Mouse (Mus musculus): ENCODE data around the gene Apof. TPM values are rescaled to one million over a fixed set of nuclear protein-coding genes. Genes with fewer than 3 reads are reported as not detected.
"Not testable (repeated sequence)": the region's sequence is repeated elsewhere in the genome, so short reads cannot be mapped to it uniquely, and the experiment has no call there.

Apof gene
- polyA plus RNA-seq, 1 experiment from 2014 or later, result not detected

DNA sequence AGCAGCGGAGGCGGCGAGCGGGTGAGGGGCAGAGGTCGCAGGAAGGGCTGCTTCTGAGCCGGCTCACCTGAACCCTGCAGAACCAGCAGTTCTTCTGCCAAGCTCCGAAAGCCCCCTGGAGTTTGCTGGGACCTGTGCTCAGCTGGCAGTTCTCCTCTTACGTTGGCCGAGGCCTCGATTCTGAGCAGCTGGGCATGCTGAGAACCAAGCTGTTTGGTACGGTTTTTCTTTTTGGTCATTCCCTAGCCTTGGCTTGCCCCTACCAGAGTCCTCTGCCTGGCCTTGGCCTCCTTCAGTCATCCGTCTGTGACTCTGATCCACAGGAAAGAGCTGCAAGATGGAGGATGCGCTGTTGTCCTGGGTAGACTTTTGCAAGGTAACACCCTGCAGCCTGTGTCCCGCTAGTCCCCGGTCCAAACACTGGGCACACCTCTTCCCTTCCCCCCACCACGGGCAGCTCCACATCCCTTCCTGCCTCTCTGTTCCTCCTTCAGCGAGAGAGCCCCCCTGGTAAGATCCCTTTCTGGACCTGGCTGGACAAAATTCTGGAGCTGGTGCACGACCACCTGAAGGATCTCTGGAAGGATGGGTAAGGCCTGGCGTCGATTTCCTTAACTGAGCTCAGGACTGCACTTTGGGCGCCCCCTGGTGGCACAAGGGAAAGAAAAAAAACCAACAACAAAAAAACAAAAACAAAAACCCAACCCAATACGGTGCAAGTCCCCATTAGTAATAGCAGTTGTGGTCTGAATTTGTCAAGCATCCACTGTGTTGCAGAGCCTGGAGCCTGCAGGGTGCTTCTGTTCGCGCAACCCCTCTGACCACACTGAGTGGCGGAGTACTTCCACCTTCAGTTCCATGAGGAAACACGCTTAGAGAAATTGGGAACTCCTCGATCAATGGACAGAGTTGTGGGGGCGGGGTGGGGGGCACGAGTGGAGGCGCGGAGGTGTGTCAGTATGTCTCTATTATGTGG lies 15.4 kb downstream of the Apof start:
- peak; percentile 74 for DNase-seq (ENCODE audit: low spot score)
- Histone ChIP-seq H3K27me3 (ENCODE audit: insufficient read depth, poor library complexity, severe bottlenecking) (no peaks in the 10 kb centered on the region), H3K4me1 (replicated peaks) (no peaks in the 10 kb centered on the region; the same call in 1 of the 2 replicates), H3K9me3 (no peaks in the 10 kb centered on the region), H3K36me3 (peaks cover 84% of the 10 kb centered on the region), H3K4me3 (no peak overlapping the region), H3K27ac (no peak overlapping the region)
- WGBS, result 66% methylated on average over 31 of the region's 31 CpGs

DNA sequence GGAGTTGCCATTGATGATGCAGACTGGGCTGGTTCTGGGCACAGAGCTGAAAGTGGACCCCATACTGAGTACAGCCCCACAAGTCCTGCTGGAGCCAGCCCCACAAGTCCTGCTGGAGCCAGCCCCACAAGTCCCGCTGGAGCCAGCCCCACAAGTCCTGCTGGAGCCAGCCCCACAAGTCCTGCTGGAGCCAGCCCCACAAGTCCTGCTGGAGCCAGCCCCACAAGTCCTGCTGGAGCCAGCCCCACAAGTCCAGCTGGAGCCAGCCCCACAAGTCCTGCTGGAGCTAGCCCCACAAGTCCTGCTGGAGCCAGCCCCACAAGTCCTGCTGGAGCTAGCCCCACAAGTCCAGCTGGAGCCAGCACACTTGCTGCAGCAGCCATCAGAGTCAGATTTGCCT lies 22.1 kb downstream of the Apof start:
- H3K27ac ChIP-seq; DNase-seq (ENCODE audit: low spot score); H3K9me3 ChIP-seq; H3K4me1 ChIP-seq (replicated peaks); H3K27me3 ChIP-seq (ENCODE audit: insufficient read depth, poor library complexity, severe bottlenecking); H3K4me3 ChIP-seq: not testable (repeated sequence)
- WGBS, result 80% methylated on average over 1 of the region's 1 CpGs
- H3K36me3 ChIP-seq, result peaks cover 51% of the 10 kb centered on the region

DNA sequence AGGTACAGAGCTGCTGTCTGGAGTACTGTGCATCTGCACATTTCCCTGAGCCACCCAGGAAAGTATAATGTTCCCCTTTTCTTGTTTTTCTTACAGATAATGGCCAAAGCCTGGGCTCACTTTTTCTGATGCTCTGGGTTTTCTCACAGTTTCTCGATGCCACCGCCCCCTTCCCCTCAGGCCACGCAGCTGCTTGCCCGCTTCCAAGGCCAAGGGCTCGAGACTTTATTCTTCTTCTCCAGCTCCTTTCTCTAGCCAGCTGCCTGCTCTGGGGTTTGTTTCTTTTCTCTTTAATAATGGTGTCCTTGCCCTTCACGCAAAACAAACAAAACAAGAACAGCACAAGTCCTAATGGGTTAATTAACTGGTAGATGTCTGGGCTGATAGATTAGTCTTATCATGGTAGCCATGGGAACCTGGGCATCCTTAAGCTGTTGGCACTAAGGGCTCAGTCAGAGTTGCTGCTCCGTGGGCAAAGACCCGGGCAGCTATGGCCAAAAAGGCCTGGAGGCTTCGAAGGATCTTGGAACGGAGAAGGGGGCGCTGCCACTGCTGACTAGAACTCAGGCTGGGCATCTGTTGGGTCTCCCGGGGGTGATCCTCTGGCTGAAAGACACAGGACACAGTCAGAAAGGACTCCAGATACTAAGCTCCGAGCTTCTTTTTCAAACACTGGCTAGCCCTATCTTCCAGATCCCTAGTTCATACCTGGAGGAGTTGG lies 28.1 kb downstream of the Apof start:
- no peak for DNase-seq (ENCODE audit: low spot score)
- 88% methylated on average over 13 of the region's 13 CpGs for WGBS
- H3K4me1 ChIP-seq (replicated peaks), result no peaks in the 10 kb centered on the region
- H3K27me3 ChIP-seq (ENCODE audit: insufficient read depth, poor library complexity, severe bottlenecking), result no peaks in the 10 kb centered on the region
- peaks cover 16% of the 10 kb centered on the region for H3K36me3 ChIP-seq
- H3K9me3 ChIP-seq, result no peaks in the 10 kb centered on the region
- no peak overlapping the region for H3K27ac ChIP-seq
- no peak overlapping the region for H3K4me3 ChIP-seq

DNA sequence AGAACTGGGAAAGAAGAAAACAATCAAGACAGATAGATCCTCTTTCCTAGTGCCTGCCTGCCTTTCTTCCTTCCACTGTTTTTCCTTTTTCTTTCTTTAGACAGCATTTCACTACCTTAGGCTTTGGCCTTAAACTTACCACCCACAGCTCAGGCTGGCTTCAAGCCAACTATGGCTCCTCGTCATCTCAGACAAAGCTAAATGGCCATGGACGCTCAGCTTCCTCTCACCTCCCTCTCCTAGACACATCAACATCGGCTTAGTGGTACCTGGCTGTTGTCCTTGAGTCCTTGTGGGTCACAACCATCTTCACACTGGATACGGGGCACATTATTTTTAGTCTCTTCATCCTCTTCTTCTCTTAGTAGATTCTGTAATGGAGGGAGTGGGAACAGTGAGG lies 28.8 kb downstream of the Apof start:
- no peak for DNase-seq (ENCODE audit: low spot score)
- Histone ChIP-seq H3K27me3 (ENCODE audit: insufficient read depth, poor library complexity, severe bottlenecking) (no peaks in the 10 kb centered on the region), H3K9me3 (no peaks in the 10 kb centered on the region), H3K4me1 (replicated peaks) (peaks cover 5% of the 10 kb centered on the region), H3K4me3 (no peak overlapping the region), H3K36me3 (peaks cover 9% of the 10 kb centered on the region), H3K27ac (no peak overlapping the region)
- 90% methylated on average over 4 of the region's 4 CpGs for WGBS

DNA sequence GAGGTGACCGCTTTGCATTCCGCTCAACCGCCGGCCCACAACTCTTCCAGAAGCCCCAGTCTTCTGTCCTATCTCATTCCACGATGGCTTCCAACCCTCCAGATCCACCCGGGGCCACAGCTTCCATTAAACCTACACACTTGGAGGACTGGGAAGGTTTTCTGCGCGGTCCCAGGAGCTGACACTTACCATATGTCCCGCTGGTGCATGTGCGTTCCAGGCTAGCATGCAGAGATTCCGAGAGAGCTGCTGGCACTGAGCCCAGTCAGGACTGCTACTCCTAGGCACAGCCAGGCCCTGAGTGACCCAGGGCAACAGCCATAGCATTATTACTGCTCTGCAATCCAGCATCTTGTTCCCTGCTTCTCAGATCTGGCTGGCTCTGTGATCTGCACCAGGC lies 29.2 kb downstream of the Apof start:
- Histone ChIP-seq H3K36me3 (peaks cover 5% of the 10 kb centered on the region), H3K27ac (no peak overlapping the region), H3K4me3 (no peak overlapping the region), H3K9me3 (no peaks in the 10 kb centered on the region), H3K4me1 (replicated peaks) (peaks cover 9% of the 10 kb centered on the region), H3K27me3 (ENCODE audit: insufficient read depth, poor library complexity, severe bottlenecking) (no peaks in the 10 kb centered on the region)
- WGBS, result 86% methylated on average over 11 of the region's 11 CpGs
- no peak for DNase-seq (ENCODE audit: low spot score)

DNA sequence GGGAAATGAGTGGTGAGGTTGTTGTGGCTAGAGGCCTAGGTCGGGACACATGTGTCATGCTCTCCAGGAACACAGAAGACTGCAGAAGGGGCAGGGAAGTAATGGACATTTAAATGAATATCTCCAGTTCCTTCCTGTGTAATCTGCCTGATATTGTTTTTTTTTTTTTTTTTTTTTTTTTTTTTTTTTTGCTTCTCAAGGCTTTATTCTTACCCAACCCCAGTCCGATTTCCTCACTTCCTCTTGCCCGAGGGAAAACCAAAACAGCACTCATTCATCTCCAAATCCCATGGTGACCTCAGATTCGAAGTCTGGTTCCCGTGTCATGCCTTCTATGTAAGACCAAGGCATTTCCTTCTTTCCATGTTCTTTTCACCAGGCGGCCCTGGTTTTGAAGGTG lies 29.8 kb downstream of the Apof start:
- Histone ChIP-seq H3K27ac (no peak overlapping the region), H3K9me3 (no peaks in the 10 kb centered on the region), H3K4me3 (no peak overlapping the region), H3K27me3 (ENCODE audit: insufficient read depth, poor library complexity, severe bottlenecking) (no peaks in the 10 kb centered on the region), H3K36me3 (no peaks in the 10 kb centered on the region), H3K4me1 (replicated peaks) (peaks cover 9% of the 10 kb centered on the region)
- 79% methylated on average over 6 of the region's 6 CpGs for WGBS
- DNase-seq (ENCODE audit: low spot score), result no peak

DNA sequence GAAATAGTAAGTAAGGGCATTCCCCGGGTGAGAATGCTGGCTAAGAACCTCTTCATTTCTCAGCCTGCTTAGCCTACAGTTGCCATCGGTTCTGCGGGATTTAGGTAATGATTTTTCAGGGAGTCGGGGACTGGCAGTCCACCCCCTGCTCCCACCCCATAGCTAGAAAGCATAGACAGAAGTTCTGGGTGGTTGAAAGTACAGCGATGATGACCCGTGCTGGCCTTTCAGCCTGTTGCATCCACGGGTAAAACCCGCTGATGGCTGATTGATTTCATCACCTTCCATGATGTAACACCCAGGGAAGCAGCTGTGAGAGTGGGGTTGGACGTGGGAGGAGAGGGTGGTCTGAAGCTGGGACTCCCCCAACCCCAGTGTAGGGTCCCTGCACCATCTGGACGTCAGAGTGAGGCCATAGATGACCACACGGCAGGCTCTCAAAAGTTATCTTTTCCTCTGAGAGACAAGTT lies 30.3 kb downstream of the Apof start, which contains the start of gene Il23a:
Gene Il23a (minus strand): TSS at position 51 of the 470 bp plus-strand sequence.
- no peak for DNase-seq (ENCODE audit: low spot score)
- no peak within 1 kb of the TSS for H3K27ac ChIP-seq

DNA sequence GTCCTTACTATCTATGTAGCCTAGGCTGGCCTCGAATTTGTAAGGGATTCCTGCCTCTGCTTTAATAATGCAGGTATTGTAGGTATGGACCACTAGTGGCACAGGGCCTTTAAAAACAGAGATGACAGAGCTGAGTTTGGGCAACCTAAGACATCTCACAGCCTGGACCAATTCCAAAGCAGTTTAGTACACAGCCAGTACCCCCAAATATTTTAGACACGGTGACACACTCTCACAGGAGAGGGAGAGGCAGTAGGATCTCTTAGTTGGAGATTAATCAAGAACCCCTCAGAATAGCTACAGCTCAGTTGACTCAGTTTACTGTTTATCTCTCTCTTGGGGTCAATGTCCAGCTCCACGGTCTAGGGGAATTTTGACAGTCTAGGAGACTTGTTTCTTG lies 33.9 kb downstream of the Apof start:
- peaks cover 21% of the 10 kb centered on the region for H3K4me1 ChIP-seq (replicated peaks)
- no peaks in the 10 kb centered on the region for H3K27me3 ChIP-seq (ENCODE audit: insufficient read depth, poor library complexity, severe bottlenecking)
- no peaks in the 10 kb centered on the region for H3K9me3 ChIP-seq
- WGBS, result 37% methylated on average over 3 of the region's 3 CpGs
- no peak for DNase-seq (ENCODE audit: low spot score)
- peak overlapping the region; percentile 70 for H3K4me3 ChIP-seq
- peak overlapping the region; percentile 97 for H3K27ac ChIP-seq
- H3K36me3 ChIP-seq, result peaks cover 12% of the 10 kb centered on the region; the same call in 1 of the 2 replicates

More for the DNA sequence above, 30.3 kb downstream of the Apof start, which contains the start of gene Il23a:
- Histone ChIP-seq H3K27me3 (ENCODE audit: insufficient read depth, poor library complexity, severe bottlenecking) (no peaks in the 10 kb centered on the region), H3K4me1 (replicated peaks) (peaks cover 12% of the 10 kb centered on the region), H3K9me3 (no peaks in the 10 kb centered on the region), H3K4me3 (no peak within 1 kb of the TSS), H3K36me3 (no peaks in the 10 kb centered on the region)
- WGBS, result 83% methylated on average over 11 of the region's 11 CpGs

DNA sequence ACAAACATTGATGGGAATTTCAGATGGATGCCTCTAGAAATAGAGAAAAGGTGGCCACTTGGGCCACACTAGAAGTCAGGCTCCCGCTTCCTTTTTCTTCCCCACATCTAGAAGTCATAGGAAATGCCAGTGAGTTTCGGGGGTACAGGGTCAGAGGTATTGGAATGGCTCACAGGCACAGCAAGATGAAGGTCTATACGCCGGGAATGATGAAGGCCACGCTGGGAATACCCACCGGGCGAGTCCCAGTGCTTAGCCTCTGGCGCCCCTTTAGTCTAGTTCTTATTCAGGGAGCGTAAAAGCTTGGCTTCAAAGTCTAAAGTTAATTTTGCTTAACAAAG lies 34.3 kb downstream of the Apof start:
- WGBS, result under 1% methylated on average over 9 of the region's 9 CpGs
- no peaks in the 10 kb centered on the region for H3K9me3 ChIP-seq
- H3K36me3 ChIP-seq, result peaks cover 12% of the 10 kb centered on the region; the same call in 1 of the 2 replicates

DNA sequence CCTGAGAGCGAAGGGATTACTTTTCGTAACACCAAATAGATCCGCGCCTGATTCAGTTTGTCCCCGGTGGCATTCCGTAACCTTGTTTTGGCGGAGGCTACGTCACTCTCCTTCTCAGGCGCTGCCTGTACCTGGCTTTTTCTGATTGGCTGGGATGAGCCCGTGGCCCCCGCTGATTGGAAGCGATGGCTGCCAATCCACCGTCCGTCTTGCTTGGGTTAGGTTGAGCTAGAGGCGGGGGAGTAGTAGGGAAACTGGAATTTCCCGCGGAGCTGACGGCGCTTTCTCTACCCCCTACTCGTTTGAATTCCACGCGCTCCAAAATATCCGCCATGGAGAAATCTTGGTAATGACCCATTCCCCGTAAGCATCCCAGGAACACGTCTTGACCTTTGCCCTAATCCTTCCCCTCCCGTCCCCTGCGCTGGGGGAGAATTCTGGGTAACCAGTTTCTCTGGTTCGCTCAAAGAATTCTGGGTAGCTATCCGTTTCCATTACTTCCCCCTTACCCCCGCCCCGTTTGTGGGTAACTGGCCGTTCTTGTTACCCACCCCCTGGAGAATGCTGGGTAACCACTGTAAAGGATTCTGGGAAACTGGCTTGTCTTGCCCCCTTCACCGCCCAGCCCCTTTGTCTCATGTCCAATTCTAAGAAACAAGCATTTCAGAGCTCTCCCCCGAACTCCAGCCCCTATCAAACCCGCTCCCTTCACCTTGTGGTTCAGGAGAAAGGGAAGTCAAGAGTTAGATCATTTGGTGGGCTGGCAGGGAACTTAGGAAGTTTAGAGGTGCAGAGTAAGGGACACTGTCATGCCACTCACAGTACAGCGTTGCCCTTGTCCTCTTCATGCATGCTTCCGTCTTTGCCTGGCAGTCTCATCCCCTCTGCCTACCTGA lies 34.9 kb downstream of the Apof start, which contains the start of gene Pan2:
Gene Pan2 (plus strand): TSS at position 210 of the 896 bp plus-strand sequence.
- Histone ChIP-seq H3K9me3 (no peaks in the 10 kb centered on the region), H3K27ac (peak within 1 kb of the TSS; percentile 97), H3K36me3 (peaks cover 18% of the 10 kb centered on the region), H3K4me1 (replicated peaks) (peaks cover 21% of the 10 kb centered on the region), H3K4me3 (peak within 1 kb of the TSS; percentile 70), H3K27me3 (ENCODE audit: insufficient read depth, poor library complexity, severe bottlenecking) (no peaks in the 10 kb centered on the region)
- 3% methylated on average over 37 of the region's 37 CpGs for WGBS
- peak; percentile 100 for DNase-seq (ENCODE audit: low spot score)

More for the DNA sequence above, 34.3 kb downstream of the Apof start:
- Histone ChIP-seq H3K27ac (peak overlapping the region; percentile 97), H3K4me3 (peak overlapping the region; percentile 70), H3K4me1 (replicated peaks) (peaks cover 21% of the 10 kb centered on the region), H3K27me3 (ENCODE audit: insufficient read depth, poor library complexity, severe bottlenecking) (no peaks in the 10 kb centered on the region)
- DNase-seq (ENCODE audit: low spot score), result no peak

DNA sequence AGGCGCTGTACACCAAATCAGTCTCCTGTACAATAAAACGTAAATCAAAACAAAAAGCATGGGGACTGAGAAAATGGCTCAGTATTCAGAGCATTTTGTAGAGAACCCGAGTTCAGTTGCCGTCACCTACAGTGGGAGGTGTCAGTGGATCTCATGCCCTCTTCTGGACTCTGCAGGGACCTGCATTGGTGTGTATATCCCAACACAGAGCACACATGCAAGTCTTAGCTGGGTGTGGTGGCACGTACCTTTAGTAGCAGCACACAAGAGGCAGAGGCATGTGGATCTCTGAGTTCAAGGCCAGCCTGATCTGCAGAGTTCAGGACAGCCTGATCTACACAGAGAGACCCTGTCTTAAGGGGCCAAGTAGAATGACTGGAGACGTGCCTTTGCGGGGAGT lies 41.2 kb downstream of the Apof start:
- Histone ChIP-seq H3K4me3 (no peak overlapping the region), H3K27ac (no peak overlapping the region), H3K4me1 (replicated peaks) (no peaks in the 10 kb centered on the region), H3K9me3 (no peaks in the 10 kb centered on the region), H3K27me3 (ENCODE audit: insufficient read depth, poor library complexity, severe bottlenecking) (no peaks in the 10 kb centered on the region), H3K36me3 (peaks cover 80% of the 10 kb centered on the region)
- WGBS, result 94% methylated on average over 7 of the region's 7 CpGs
- DNase-seq (ENCODE audit: low spot score), result no peak

DNA sequence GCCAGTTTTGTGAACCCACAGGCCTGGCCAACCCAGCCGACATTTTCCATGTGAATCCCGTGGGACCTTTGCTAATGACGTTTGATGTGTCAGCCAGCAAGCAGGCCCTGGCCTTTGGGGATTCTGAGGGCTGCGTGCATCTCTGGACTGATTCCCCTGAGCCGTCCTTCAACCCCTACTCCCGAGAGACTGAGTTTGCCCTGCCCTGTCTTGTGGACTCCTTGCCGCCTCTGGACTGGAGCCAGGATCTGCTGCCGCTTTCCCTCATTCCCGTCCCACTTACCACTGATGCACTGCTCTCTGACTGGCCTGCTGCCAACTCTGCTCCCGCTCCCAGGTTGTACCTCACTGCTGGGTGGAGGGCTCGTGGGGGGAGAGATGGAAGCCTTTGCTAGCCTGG lies 41.7 kb downstream of the Apof start:
- Histone ChIP-seq H3K9me3 (no peaks in the 10 kb centered on the region), H3K27ac (no peak overlapping the region), H3K4me1 (replicated peaks) (no peaks in the 10 kb centered on the region), H3K27me3 (ENCODE audit: insufficient read depth, poor library complexity, severe bottlenecking) (no peaks in the 10 kb centered on the region), H3K36me3 (peaks cover 85% of the 10 kb centered on the region), H3K4me3 (no peak overlapping the region)
- no peak for DNase-seq (ENCODE audit: low spot score)
- 90% methylated on average over 11 of the region's 11 CpGs for WGBS
